Mouse (Mus musculus) hindbrain, embryonic 13.5 days (tissue): Measurements from ENCODE around the gene Mea1. TPM values are rescaled to one million over a fixed set of nuclear protein-coding genes. Genes with fewer than 3 reads are reported as not detected.

ENCODE experiments used
- ATAC-seq: fragments of 200-750 bp; cut with Nextera tagmentation; 2 replicates; pipeline ENCODE4 v1.8.0; 2017; ENCODE audit warnings: moderate TSS enrichment; ENCODE audit not compliant: low FRiP score
- H3K27ac ChIP-seq: fragments of 300-500 bp; sonication (generic); 2 replicates; pipeline ENCODE4 v1.5.1; 2015; ENCODE audit warnings: inconsistent platforms, mild to moderate bottlenecking, moderate library complexity
- H3K27me3 ChIP-seq: fragments of 300-500 bp; sonication (generic); 2 replicates; pipeline ENCODE4 v1.6.1; 2015; ENCODE audit warnings: mild to moderate bottlenecking, inconsistent platforms
- H3K36me3 ChIP-seq: fragments of 300-500 bp; sonication (generic); 2 replicates; pipeline ENCODE4 v1.6.1; 2015; ENCODE audit warnings: mild to moderate bottlenecking, inconsistent platforms
- H3K4me1 ChIP-seq: fragments of 300-500 bp; sonication (generic); replicated peaks from 2 replicates; pipeline ENCODE4 v1.6.1; 2015; ENCODE audit warnings: inconsistent platforms
- H3K4me2 ChIP-seq: fragments of 300-500 bp; sonication (generic); 2 replicates; pipeline ENCODE4 v1.6.1; 2015; ENCODE audit warnings: inconsistent platforms, mild to moderate bottlenecking, moderate library complexity
- H3K4me3 ChIP-seq: fragments of 300-500 bp; sonication (generic); 2 replicates; pipeline ENCODE4 v1.5.1; 2015; ENCODE audit warnings: mild to moderate bottlenecking, inconsistent platforms
- H3K9ac ChIP-seq: fragments of 300-500 bp; sonication (generic); 2 replicates; pipeline ENCODE4 v1.6.1; 2015; ENCODE audit warnings: mild to moderate bottlenecking, inconsistent platforms
- H3K9me3 ChIP-seq: fragments of 300-500 bp; sonication (generic); 2 replicates; pipeline ENCODE4 v1.6.1; 2016; ENCODE audit warnings: inconsistent platforms
- WGBS: fragments of 180-500 bp; shearing (Covaris S2); methylation state at CpG from one replicate; pipeline ENCODE4 v1.1.7; 2015; 5-methylcytosine and 5-hydroxymethylcytosine counted together
- polyA plus RNA-seq: library from polyadenylated mRNA; unstranded; fragments of >200 nt; fragmentation: Nextera tagmentation; extraction: Ambion mirVana; gene quantifications from 2 replicates; pipeline ENCODE4 v1.2.1, GENCODE M21; 2015

The Mea1 gene
- polyA plus RNA-seq, 1 experiment from 2014 or later = 257 TPM

GRCm38 (mm10) chr17:46699245-46699644, 20.7 kb downstream of the Mea1 start:
- H3K9me3 ChIP-seq = no peaks in the 10 kb centered on the region
- no peak overlapping the region for H3K9ac ChIP-seq
- H3K4me3 ChIP-seq = no peak overlapping the region
- H3K36me3 ChIP-seq = peaks cover 32% of the 10 kb centered on the region
- peaks cover 37% of the 10 kb centered on the region for H3K4me1 ChIP-seq
- H3K27me3 ChIP-seq = no peaks in the 10 kb centered on the region
- 81% methylated on average over 5 of the region's 5 CpGs for WGBS
- no peak overlapping the region for H3K27ac ChIP-seq
- no peak overlapping the region for H3K4me2 ChIP-seq
- ATAC-seq = no peak

GRCm38 (mm10) chr17:46699912-46700311, 21.3 kb downstream of the Mea1 start:
- Histone ChIP-seq H3K27me3 (no peaks in the 10 kb centered on the region), H3K36me3 (peaks cover 32% of the 10 kb centered on the region), H3K27ac (no peak overlapping the region), H3K9ac (no peak overlapping the region), H3K9me3 (no peaks in the 10 kb centered on the region), H3K4me2 (no peak overlapping the region), H3K4me3 (no peak overlapping the region), H3K4me1 (peaks cover 37% of the 10 kb centered on the region)
- ATAC-seq = no peak
- 94% methylated on average over 3 of the region's 3 CpGs for WGBS

- no peak overlapping the region for H3K4me2 ChIP-seq
- no peak overlapping the region for H3K4me3 ChIP-seq
- peaks cover 49% of the 10 kb centered on the region for H3K4me1 ChIP-seq
- ATAC-seq = no peak
- no peaks in the 10 kb centered on the region for H3K27me3 ChIP-seq
- peak overlapping the region; percentile 61 for H3K9ac ChIP-seq
- 82% methylated on average over 12 of the region's 12 CpGs for WGBS
- H3K9me3 ChIP-seq = no peaks in the 10 kb centered on the region
- peaks cover 24% of the 10 kb centered on the region for H3K36me3 ChIP-seq
- H3K27ac ChIP-seq = peak overlapping the region; percentile 35; the same call in 1 of the 2 replicates
These were observed 22.9 kb downstream of the Mea1 start for GRCm38 (mm10) chr17:46701489-46701888.

GRCm38 (mm10) chr17:46702100-46702499, 23.5 kb downstream of the Mea1 start:
- Histone ChIP-seq H3K27me3 (no peaks in the 10 kb centered on the region), H3K9ac (peak overlapping the region; percentile 61), H3K4me2 (peak overlapping the region; percentile 66; the same call in 1 of the 2 replicates), H3K9me3 (no peaks in the 10 kb centered on the region), H3K4me1 (peaks cover 50% of the 10 kb centered on the region), H3K27ac (no peak overlapping the region), H3K36me3 (peaks cover 21% of the 10 kb centered on the region), H3K4me3 (no peak overlapping the region)
- no peak for ATAC-seq
- WGBS = 90% methylated on average over 12 of the region's 12 CpGs

- Histone ChIP-seq H3K9me3 (no peaks in the 10 kb centered on the region), H3K27ac (no peak overlapping the region), H3K36me3 (peaks cover 21% of the 10 kb centered on the region), H3K4me2 (peak overlapping the region; percentile 66; the same call in 1 of the 2 replicates), H3K9ac (peak overlapping the region; percentile 97), H3K27me3 (no peaks in the 10 kb centered on the region), H3K4me3 (0 out of 2 replicates have a peak overlapping the region, but pooled peaks have one; percentile 93), H3K4me1 (peaks cover 50% of the 10 kb centered on the region)
- no peak for ATAC-seq
- WGBS = 91% methylated on average over 5 of the region's 5 CpGs
These were observed 23.9 kb downstream of the Mea1 start for GRCm38 (mm10) chr17:46702506-46702905.

GRCm38 (mm10) chr17:46703971-46704886, 25.6 kb downstream of the Mea1 start:
- Histone ChIP-seq H3K9me3 (no peaks in the 10 kb centered on the region), H3K27me3 (no peaks in the 10 kb centered on the region), H3K36me3 (peaks cover 7% of the 10 kb centered on the region), H3K4me2 (peak overlapping the region; percentile 66), H3K4me1 (peaks cover 50% of the 10 kb centered on the region), H3K4me3 (peak overlapping the region; percentile 93), H3K9ac (peak overlapping the region; percentile 97), H3K27ac (peak overlapping the region; percentile 90)
- peak; percentile 79 for ATAC-seq
- WGBS = 5% methylated on average over 39 of the region's 41 CpGs

GRCm38 (mm10) chr17:46704887-46705835, 26.6 kb downstream of the Mea1 start, which contains the start of gene Ppp2r5d:
TSS of gene Ppp2r5d (minus strand) at chr17:46705111.
- no peaks in the 10 kb centered on the region for H3K27me3 ChIP-seq
- peak within 1 kb of the TSS; percentile 93 for H3K4me3 ChIP-seq
- no peaks in the 10 kb centered on the region for H3K36me3 ChIP-seq
- H3K27ac ChIP-seq = peak within 1 kb of the TSS; percentile 94
- H3K9ac ChIP-seq = peak within 1 kb of the TSS; percentile 97
- WGBS = 1% methylated on average over 48 of the region's 48 CpGs
- H3K4me2 ChIP-seq = peak within 1 kb of the TSS; percentile 66
- peaks cover 50% of the 10 kb centered on the region for H3K4me1 ChIP-seq
- H3K9me3 ChIP-seq = no peaks in the 10 kb centered on the region
- ATAC-seq = peak; percentile 95

- Histone ChIP-seq H3K9ac (no peak overlapping the region), H3K4me2 (no peak overlapping the region), H3K4me1 (peaks cover 40% of the 10 kb centered on the region), H3K9me3 (no peaks in the 10 kb centered on the region), H3K36me3 (no peaks in the 10 kb centered on the region), H3K27me3 (no peaks in the 10 kb centered on the region), H3K4me3 (0 out of 2 replicates have a peak overlapping the region, but pooled peaks have one; percentile 93), H3K27ac (no peak overlapping the region)
- 94% methylated on average over 14 of the region's 14 CpGs for WGBS
- ATAC-seq = no peak
These were observed 27.9 kb downstream of the Mea1 start for GRCm38 (mm10) chr17:46706375-46707089.

GRCm38 (mm10) chr17:46710959-46711597, 32.5 kb downstream of the Mea1 start, which contains the start of gene Pex6:
TSS of gene Pex6 (plus strand) at chr17:46711463.
- Histone ChIP-seq H3K27ac (peak within 1 kb of the TSS; percentile 84), H3K9ac (peak within 1 kb of the TSS; percentile 94), H3K27me3 (no peaks in the 10 kb centered on the region), H3K9me3 (no peaks in the 10 kb centered on the region), H3K36me3 (peaks cover 24% of the 10 kb centered on the region), H3K4me2 (peak within 1 kb of the TSS; percentile 100), H3K4me1 (peaks cover 24% of the 10 kb centered on the region), H3K4me3 (peak within 1 kb of the TSS; percentile 100)
- WGBS = 7% methylated on average over 36 of the region's 36 CpGs
- peak; percentile 91 for ATAC-seq

GRCm38 (mm10) chr17:46711612-46712271, 33.1 kb downstream of the Mea1 start:
- Histone ChIP-seq H3K36me3 (peaks cover 30% of the 10 kb centered on the region), H3K9me3 (no peaks in the 10 kb centered on the region), H3K27me3 (no peaks in the 10 kb centered on the region), H3K4me1 (peaks cover 19% of the 10 kb centered on the region), H3K4me2 (peak overlapping the region; percentile 100), H3K27ac (peak overlapping the region; percentile 70; the same call in 1 of the 2 replicates), H3K9ac (peak overlapping the region; percentile 94), H3K4me3 (peak overlapping the region; percentile 100)
- peak; percentile 8 for ATAC-seq
- WGBS = under 1% methylated on average over 75 of the region's 76 CpGs
